Mouse (Mus musculus): ENCODE data around the gene Duoxa2. TPM values are rescaled to one million over a fixed set of nuclear protein-coding genes. Genes with fewer than 3 reads are reported as not detected.
"Not testable (repeated sequence)": the region's sequence is repeated elsewhere in the genome, so short reads cannot be mapped to it uniquely, and the experiment has no call there.

The Duoxa2 gene
- polyA plus RNA-seq, 1 experiment from 2014 or later = 0.71 TPM

- Histone ChIP-seq H3K4me1 (ENCODE audit: control insufficient read depth, insufficient read depth, low read length) (no peaks in the 10 kb centered on the region; the same call in 1 of the 2 replicates), H3K27ac (replicated peaks; ENCODE audit: low read depth, low read length) (no peak overlapping the region), H3K9ac (ENCODE audit: low read depth, low read length) (no peak overlapping the region), H3K9me3 (ENCODE audit: control insufficient read depth, low read length) (no peaks in the 10 kb centered on the region), H3K27me3 (replicated peaks; ENCODE audit: control insufficient read depth, insufficient read depth, low read length) (no peaks in the 10 kb centered on the region), H3K36me3 (ENCODE audit: control insufficient read depth, insufficient read depth, low read length) (no peaks in the 10 kb centered on the region), H3K4me3 (ENCODE audit: low read depth, low read length) (no peak overlapping the region), H3K4me2 (ENCODE audit: low read depth, low read length) (peak overlapping the region; percentile 34)
- WGBS = 59% methylated on average over 21 of the region's 21 CpGs
- ATAC-seq (ENCODE audit: low read depth) (no peak), DNase-seq (ENCODE audit: low spot score) (no peak)
Observed at GRCm38 (mm10) chr2:122337291-122337690, 38.6 kb downstream of the Duoxa2 start.

- H3K27me3 ChIP-seq (replicated peaks; ENCODE audit: control insufficient read depth, insufficient read depth, low read length) = no peaks in the 10 kb centered on the region
- H3K4me2 ChIP-seq (ENCODE audit: low read depth, low read length) = no peak overlapping the region
- no peaks in the 10 kb centered on the region for H3K36me3 ChIP-seq (ENCODE audit: control insufficient read depth, insufficient read depth, low read length)
- peaks cover 5% of the 10 kb centered on the region for H3K4me1 ChIP-seq (ENCODE audit: control insufficient read depth, insufficient read depth, low read length)
- ATAC-seq (ENCODE audit: low read depth) = peak; percentile 20
- no peak overlapping the region for H3K4me3 ChIP-seq (ENCODE audit: low read depth, low read length)
- whole genome bisulfite sequencing = 73% methylated on average over 6 of the region's 6 CpGs
- no peak overlapping the region for H3K9ac ChIP-seq (ENCODE audit: low read depth, low read length)
- H3K27ac ChIP-seq (replicated peaks; ENCODE audit: low read depth, low read length) = peak overlapping the region; percentile 63; the same call in 1 of the 2 replicates
- DNase-seq (ENCODE audit: low spot score) = peak; percentile 84
- no peaks in the 10 kb centered on the region for H3K9me3 ChIP-seq (ENCODE audit: control insufficient read depth, low read length)
Observed at GRCm38 (mm10) chr2:122345106-122345893, 46.6 kb downstream of the Duoxa2 start.

DNA sequence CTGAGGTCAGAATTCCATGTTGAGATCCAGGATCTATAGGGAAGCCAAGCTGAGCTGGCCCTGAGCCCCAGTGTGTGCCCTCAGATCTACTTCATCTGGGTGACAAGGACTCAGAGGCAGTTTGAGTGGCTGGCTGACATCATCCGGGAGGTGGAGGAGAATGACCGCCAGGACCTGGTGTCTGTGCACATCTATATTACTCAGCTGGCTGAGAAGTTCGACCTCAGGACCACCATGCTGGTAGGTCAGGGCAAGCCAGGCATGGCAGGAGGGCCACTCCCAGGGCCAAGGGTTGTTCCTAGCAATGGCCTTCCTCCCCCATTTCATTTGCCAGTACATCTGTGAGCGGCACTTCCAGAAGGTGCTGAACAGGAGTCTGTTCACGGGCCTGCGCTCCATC, 47.5 kb downstream of the Duoxa2 start:
- peak overlapping the region; percentile 63; the same call in 1 of the 2 replicates for H3K27ac ChIP-seq (replicated peaks; ENCODE audit: low read depth, low read length)
- not testable (repeated sequence) for H3K9me3 ChIP-seq (ENCODE audit: control insufficient read depth, low read length)
- 96% methylated on average over 6 of the region's 6 CpGs for WGBS

DNA sequence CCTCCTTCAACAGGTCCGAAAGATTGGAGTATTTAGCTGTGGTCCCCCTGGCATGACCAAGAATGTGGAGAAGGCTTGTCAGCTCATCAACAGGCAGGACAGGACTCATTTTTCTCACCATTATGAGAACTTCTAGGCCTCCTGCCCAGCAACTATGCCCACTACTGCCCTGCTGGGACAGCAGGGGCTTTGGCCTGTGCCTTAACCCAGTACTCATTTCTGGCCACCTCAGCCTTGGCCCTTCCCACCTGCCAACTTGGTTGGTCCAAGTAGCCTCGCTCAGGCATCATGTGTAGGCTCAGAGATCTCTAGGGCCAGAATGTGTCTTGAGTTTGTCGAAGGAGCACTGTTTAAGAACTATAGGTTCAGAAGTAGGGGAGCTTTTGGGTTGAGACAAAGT, 48.6 kb downstream of the Duoxa2 start:
- Histone ChIP-seq H3K27ac (replicated peaks; ENCODE audit: low read depth, low read length) (no peak overlapping the region), H3K27me3 (replicated peaks; ENCODE audit: control insufficient read depth, insufficient read depth, low read length) (no peaks in the 10 kb centered on the region), H3K4me3 (ENCODE audit: low read depth, low read length) (no peak overlapping the region), H3K4me1 (ENCODE audit: control insufficient read depth, insufficient read depth, low read length) (peaks cover 16% of the 10 kb centered on the region), H3K9me3 (ENCODE audit: control insufficient read depth, low read length) (no peaks in the 10 kb centered on the region), H3K9ac (ENCODE audit: low read depth, low read length) (no peak overlapping the region), H3K36me3 (ENCODE audit: control insufficient read depth, insufficient read depth, low read length) (no peaks in the 10 kb centered on the region), H3K4me2 (ENCODE audit: low read depth, low read length) (no peak overlapping the region)
- ATAC-seq (ENCODE audit: low read depth) = no peak
- WGBS = 92% methylated on average over 3 of the region's 3 CpGs
- DNase-seq (ENCODE audit: low spot score) = no peak

More for the DNA sequence above, 47.5 kb downstream of the Duoxa2 start:
- H3K4me3 ChIP-seq (ENCODE audit: low read depth, low read length); H3K36me3 ChIP-seq (ENCODE audit: control insufficient read depth, insufficient read depth, low read length); H3K4me2 ChIP-seq (ENCODE audit: low read depth, low read length); H3K9ac ChIP-seq (ENCODE audit: low read depth, low read length); H3K27me3 ChIP-seq (replicated peaks; ENCODE audit: control insufficient read depth, insufficient read depth, low read length); ATAC-seq (ENCODE audit: low read depth); H3K4me1 ChIP-seq (ENCODE audit: control insufficient read depth, insufficient read depth, low read length); DNase-seq (ENCODE audit: low spot score): not testable (repeated sequence)

GRCm38 (mm10) chr2:122348531-122349131, 49.9 kb downstream of the Duoxa2 start:
- DNase-seq (ENCODE audit: low spot score) (peak; percentile 91), ATAC-seq (ENCODE audit: low read depth) (peak; percentile 88)
- H3K27me3 ChIP-seq (replicated peaks; ENCODE audit: control insufficient read depth, insufficient read depth, low read length) = no peaks in the 10 kb centered on the region
- H3K36me3 ChIP-seq (ENCODE audit: control insufficient read depth, insufficient read depth, low read length) = peaks cover 8% of the 10 kb centered on the region
- H3K27ac ChIP-seq (replicated peaks; ENCODE audit: low read depth, low read length) = peak overlapping the region; percentile 98
- peak overlapping the region; percentile 61 for H3K4me3 ChIP-seq (ENCODE audit: low read depth, low read length)
- H3K4me2 ChIP-seq (ENCODE audit: low read depth, low read length) = peak overlapping the region; percentile 79
- H3K9ac ChIP-seq (ENCODE audit: low read depth, low read length) = peak overlapping the region; percentile 91
- no peaks in the 10 kb centered on the region for H3K9me3 ChIP-seq (ENCODE audit: control insufficient read depth, low read length)
- WGBS = under 1% methylated on average over 34 of the region's 63 CpGs
- peaks cover 18% of the 10 kb centered on the region for H3K4me1 ChIP-seq (ENCODE audit: control insufficient read depth, insufficient read depth, low read length)

DNA sequence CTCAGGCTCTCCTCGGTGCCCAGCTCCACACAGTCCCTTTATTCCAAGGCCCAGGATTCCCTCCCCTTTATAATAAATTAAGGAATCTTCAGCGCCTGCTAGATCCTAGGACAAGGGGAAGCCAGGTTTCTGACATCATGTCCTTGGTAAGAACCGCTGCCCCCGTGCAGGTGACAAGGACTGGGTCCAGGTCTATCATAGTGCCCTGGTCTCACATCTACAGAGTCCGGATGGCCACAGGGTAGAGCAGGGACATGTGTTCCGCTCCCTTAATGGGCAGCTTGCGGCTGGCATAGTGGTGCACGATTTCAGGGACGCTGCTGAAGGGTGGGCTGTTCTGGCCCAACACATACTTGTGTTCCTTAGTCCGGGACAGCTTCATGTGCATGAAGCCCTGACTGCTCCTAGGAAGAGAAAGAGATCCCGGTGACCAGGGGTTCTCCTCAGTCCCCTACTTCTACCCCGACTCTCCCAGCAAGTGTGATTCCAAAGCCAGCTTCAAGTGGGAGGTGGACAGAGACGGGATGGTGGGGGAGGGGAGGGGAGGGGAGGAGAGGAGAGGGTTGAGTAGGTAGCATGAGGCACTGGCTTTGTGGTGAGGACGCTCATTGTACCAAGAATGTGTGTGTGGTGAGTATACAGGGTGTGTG, 50.6 kb downstream of the Duoxa2 start:
- Histone ChIP-seq H3K4me2 (ENCODE audit: low read depth, low read length) (peak overlapping the region; percentile 79), H3K9me3 (ENCODE audit: control insufficient read depth, low read length) (no peaks in the 10 kb centered on the region), H3K27ac (replicated peaks; ENCODE audit: low read depth, low read length) (peak overlapping the region; percentile 98), H3K27me3 (replicated peaks; ENCODE audit: control insufficient read depth, insufficient read depth, low read length) (no peaks in the 10 kb centered on the region), H3K4me1 (ENCODE audit: control insufficient read depth, insufficient read depth, low read length) (peaks cover 18% of the 10 kb centered on the region), H3K4me3 (ENCODE audit: low read depth, low read length) (peak overlapping the region; percentile 61), H3K9ac (ENCODE audit: low read depth, low read length) (peak overlapping the region; percentile 91), H3K36me3 (ENCODE audit: control insufficient read depth, insufficient read depth, low read length) (peaks cover 12% of the 10 kb centered on the region)
- DNase-seq (ENCODE audit: low spot score) (no peak), ATAC-seq (ENCODE audit: low read depth) (peak; percentile 28)
- 15% methylated on average over 14 of the region's 14 CpGs for WGBS

GRCm38 (mm10) chr2:122351156-122351930, 52.6 kb downstream of the Duoxa2 start:
- ATAC-seq (ENCODE audit: low read depth) = no peak
- Histone ChIP-seq H3K27me3 (replicated peaks; ENCODE audit: control insufficient read depth, insufficient read depth, low read length) (no peaks in the 10 kb centered on the region), H3K4me2 (ENCODE audit: low read depth, low read length) (no peak overlapping the region), H3K27ac (replicated peaks; ENCODE audit: low read depth, low read length) (peak overlapping the region; percentile 46), H3K36me3 (ENCODE audit: control insufficient read depth, insufficient read depth, low read length) (peaks cover 18% of the 10 kb centered on the region), H3K9ac (ENCODE audit: low read depth, low read length) (no peak overlapping the region), H3K9me3 (ENCODE audit: control insufficient read depth, low read length) (no peaks in the 10 kb centered on the region), H3K4me1 (ENCODE audit: control insufficient read depth, insufficient read depth, low read length) (peaks cover 18% of the 10 kb centered on the region), H3K4me3 (ENCODE audit: low read depth, low read length) (no peak overlapping the region)
- DNase-seq (ENCODE audit: low spot score) = peak; percentile 71
- whole genome bisulfite sequencing = 55% methylated on average over 5 of the region's 5 CpGs

- Histone ChIP-seq H3K36me3 (ENCODE audit: control insufficient read depth, insufficient read depth, low read length) (peaks cover 23% of the 10 kb centered on the region), H3K9me3 (ENCODE audit: control insufficient read depth, low read length) (no peaks in the 10 kb centered on the region), H3K9ac (ENCODE audit: low read depth, low read length) (no peak overlapping the region), H3K27ac (replicated peaks; ENCODE audit: low read depth, low read length) (peak overlapping the region; percentile 46), H3K4me1 (ENCODE audit: control insufficient read depth, insufficient read depth, low read length) (peaks cover 18% of the 10 kb centered on the region), H3K4me3 (ENCODE audit: low read depth, low read length) (no peak overlapping the region), H3K4me2 (ENCODE audit: low read depth, low read length) (no peak overlapping the region), H3K27me3 (replicated peaks; ENCODE audit: control insufficient read depth, insufficient read depth, low read length) (no peaks in the 10 kb centered on the region)
- peak; percentile 85 for DNase-seq (ENCODE audit: low spot score)
- WGBS = 44% methylated on average over 4 of the region's 4 CpGs
- ATAC-seq (ENCODE audit: low read depth) = no peak
Observed at GRCm38 (mm10) chr2:122351931-122352329, 53.2 kb downstream of the Duoxa2 start.
